Mouse (Mus musculus) cerebellum, postnatal 10 days (tissue): ENCODE measurements around the gene Dscaml1.

Experiments used
- DNase-seq, 2 experiments: peaks; one replicate each; pipeline ENCODE4 v3.0.0; 2021; ENCODE audit warnings: mixed read lengths in 2 of 2

Gene Dscaml1

DNA sequence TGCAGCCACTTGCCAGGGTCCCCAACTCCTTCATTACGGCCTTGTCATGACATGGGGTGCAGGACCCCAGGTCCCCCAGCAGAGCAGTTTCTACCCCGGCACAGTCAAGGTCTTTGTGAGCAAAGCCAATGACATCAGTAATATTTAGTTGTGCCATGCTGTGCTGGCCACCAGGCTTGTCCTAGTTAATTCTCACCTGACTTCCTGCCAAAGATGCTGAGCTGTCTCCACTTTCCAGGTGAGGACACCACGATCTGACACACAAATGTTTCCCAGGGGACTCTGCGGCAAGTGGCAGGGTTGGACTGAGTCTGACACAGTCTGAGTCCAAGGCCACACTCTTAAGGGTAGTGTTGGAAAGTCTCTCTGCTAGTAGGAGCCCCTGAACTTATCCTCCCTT lies at the start of gene Dscaml1:
Gene Dscaml1 (plus strand): TSS at position 173 of the 400 bp plus-strand sequence.
- peak; percentile 42 to 56 for DNase-seq

DNA sequence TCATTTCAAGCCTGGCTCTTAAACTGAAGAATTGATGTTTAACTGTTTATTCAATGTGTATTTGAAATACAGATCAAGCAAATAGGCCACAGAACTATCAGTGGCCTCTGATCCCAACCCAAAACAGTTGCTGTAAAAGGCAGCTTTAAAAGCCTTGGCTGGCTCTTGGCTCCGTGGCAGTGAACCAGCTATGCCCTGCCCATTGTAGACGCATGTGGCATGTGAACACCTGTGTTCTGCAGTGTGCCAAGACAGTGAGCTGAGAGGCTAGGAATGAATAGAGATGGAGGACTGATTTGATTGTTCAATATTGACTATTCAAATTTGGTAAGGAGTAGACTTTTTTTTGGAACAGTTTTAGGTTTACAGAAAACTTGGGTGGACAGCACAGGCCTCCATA lies 49.5 kb upstream of the Dscaml1 start:
- peak; percentile 87 to 90 for DNase-seq

DNA sequence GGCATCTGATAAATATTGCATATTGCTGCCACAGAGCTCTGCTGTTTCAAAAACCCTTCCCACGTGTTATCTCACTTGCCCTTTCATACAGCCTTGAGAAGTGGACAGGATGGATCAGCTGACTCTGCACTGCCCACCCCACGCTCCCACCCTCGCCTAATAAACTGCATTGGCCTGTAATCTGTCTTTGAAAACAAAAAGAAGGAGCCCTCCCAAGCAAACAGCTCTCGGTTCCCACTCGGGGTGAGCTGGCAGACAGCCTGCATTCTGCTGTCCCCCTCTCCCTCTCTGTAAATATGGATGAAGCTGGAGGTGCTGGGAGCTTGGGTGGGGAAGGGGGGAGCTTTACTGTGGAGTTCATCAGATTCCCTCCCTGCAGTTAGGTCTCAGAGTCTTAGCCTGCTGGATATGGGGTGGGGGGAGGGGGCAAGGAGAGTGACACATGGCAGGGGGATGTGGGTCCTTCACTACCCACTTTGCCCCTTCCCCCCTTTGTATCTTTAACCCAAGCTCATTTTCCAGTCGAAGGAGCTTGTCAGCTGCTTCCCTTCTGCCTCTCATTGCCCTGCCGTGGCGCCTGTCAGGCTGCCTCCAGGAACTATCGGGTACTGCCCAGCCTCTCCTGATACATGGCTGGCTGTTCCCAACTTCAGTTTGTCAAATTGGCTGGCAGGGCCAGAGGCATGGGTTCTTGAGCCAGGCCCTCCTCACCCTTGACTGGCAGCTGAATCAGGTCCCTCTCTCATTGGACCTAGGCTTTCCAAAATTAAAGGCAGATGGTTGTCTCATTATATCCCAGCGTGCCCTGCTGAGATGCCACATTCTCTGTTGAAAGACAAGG lies 45.8 kb upstream of the Dscaml1 start:
- DNase-seq, result peak; percentile 88 to 94

DNA sequence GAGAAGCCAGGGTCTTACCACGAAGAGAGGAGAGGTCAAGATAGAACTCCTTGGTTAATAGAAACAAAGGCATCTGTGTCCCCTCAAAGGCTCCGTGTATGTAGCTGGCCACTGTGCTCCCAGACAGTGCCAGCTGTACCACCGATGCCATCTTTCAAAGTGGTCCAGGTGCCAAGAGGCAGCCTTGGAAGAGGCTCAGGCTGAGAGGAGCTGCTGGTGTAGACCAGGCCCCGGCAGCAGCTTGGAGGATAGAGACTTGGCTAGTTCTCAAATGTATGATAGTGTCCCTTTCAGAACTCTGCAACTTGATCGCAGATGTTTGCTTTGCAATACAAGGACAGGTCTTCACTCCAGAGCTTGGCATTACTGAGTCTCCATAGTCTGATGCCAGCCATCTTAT lies 44.1 kb upstream of the Dscaml1 start:
- DNase-seq, result peak; percentile 86 to 91

DNA sequence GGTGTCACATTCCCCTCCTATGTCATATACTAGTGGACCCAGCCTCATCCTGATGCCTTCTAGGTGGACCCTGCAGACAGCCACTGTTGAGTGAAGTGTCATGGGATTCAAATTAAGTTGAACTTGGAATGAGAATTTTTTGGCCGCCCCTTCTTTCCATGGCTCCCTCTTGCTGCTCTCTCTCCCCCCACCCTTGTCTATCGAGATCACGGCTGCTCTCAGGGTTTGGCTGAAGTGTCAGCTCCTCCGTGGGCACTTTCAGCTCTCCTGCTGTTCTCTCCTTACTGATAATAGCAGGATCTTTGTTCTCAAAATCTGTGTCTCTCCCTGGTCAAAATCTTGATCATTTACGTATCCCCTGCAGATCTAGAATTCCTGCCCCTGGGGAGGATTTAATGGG lies 43.6 kb upstream of the Dscaml1 start:
- DNase-seq, result peak; percentile 58 to 62

DNA sequence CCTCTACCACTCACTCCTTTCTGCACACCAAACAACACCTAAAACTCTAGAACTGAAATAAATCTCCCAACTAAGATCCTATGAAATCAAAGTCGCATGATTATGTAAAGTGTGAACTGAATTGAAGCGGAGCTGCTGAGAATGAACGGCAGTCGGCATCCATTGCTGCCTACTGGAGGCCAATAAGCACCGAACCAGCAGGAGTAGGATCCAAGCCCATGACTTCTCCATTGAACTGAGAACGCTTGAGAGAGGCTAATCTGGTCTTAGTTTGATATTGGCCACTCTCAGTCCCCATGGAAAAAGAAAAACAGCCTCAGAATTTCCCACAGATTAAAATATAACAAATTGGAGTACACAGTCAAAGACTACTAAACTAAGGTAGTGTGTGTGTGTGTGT lies 42.5 kb upstream of the Dscaml1 start:
- DNase-seq, result peak; percentile 71 to 78

DNA sequence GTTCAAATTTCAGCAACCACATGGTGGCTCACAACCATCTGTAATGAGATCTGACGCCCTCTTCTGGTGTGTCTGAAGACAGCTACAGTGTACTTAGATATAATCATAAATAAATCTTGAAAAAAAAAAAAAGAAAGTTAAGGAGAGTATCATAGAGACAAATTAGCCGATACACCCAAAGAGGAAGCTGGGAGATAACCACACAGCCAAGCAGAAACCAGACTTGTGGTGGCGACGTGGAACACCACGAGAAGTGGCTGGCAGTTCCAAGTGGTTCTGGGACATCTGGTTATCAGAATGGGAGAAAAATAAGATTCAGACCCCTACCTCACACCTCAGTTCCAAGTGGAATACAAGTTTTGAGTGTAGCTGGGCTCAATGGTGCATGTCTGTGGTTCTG lies 39.7 kb upstream of the Dscaml1 start:
- no peak for DNase-seq

DNA sequence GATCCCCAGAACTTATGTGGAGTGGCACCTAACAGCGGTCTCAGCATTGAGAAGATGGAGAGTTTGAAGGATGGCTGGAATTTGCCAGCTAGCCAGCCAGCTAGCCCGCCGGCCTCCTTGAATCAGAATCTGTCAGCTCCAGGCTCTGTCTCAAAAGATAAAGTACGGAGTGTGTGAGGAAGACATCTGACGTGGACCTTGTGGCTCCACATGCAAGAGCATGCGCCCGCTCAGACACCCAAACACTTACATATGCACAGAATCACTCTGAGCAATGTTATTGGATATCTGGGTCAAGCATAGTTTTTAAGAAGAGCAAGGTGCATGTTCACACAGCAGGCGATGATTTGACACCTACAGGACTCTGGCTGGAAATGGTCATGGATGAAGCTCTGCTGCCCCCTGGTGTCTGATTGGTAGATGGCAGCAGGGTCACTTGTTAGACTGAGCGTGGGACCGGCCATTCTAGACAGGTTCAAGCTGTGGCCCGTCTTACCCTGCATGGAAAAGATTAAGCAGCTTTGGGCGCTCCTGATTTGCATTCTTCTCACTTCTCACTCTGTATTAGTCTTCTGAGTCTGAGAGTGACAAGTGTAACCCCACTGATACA lies 37.9 kb upstream of the Dscaml1 start:
- peak; percentile 94 to 97 for DNase-seq

DNA sequence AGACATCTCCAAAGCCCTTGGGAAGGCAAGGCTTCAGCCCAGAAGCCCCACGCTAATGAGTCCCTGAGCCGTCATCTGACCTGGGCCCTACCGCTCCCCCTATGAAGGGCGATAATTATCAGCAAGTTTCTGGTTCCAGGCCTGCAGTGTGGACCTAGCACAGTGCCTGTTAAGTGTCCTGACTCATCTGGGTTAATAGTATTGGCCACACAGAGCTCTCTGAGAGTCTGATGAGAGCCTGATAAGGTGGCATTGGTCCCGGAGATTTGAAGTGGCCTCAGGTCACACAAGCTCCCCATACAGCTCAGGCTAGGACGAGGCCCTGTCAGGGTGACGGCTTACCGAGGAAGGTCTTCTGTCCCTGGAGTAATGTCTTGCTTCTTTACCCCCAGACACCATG lies 36.8 kb upstream of the Dscaml1 start:
- DNase-seq, result no peak

DNA sequence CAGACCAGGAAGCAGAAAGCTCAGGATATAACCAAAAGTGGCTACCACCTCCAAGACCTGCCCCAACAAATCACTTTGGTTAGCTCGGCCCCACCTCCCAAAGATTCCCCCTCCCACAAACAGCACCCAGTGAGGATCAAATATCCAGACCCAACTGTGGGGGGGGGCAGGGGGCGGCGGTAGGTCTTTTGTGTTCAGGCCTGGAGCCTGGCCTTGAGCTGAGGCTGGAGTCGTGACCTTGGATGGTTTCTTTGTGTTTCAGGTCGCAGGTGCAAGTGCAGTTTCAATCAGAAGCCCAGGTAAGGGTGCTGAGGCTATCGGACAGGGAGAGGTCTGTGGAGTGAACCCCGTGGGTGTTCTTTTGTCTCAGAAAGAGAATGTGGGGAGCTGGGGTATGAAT lies 35.1 kb upstream of the Dscaml1 start:
- DNase-seq, result no peak

DNA sequence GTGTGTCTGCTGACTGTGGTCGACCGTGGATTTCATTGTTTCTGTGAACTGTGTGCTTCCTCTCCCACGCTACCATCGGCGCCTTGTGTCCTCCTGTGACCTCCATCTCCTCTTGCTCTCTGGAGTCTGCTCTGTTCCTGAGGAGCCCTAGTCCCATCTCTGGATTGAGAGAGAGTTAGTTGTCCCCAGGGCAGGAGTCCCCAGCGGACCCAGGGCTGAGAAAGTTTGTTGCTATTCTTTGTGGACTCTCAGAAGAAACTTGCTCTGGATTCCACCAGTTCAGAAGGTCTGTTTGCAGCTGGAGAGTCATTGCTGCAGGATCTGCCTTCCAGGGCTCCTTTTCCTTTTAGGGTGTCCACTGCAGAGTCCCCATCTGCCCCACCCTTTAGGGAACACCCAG lies 31.2 kb upstream of the Dscaml1 start:
- no peak for DNase-seq

DNA sequence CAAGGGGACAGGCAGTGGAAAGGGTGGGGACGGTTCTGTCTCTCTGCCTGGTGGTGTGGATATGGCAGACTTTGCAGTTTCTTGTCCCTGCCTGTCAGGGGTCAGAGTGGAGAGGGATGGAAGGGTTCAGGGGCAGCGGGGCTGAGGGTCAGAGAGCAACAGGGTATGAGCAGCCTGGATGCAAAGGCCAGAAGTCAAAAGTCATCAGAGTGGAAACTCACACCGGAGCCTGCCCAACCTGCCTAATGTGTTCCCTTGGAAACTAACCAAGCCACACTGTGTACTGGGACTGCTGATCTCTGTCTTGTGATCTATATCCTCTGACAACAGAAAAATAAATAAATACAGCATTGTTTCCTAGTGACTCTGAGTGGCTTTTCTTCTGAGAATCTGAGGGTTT lies 30.6 kb upstream of the Dscaml1 start:
- DNase-seq, result no peak

DNA sequence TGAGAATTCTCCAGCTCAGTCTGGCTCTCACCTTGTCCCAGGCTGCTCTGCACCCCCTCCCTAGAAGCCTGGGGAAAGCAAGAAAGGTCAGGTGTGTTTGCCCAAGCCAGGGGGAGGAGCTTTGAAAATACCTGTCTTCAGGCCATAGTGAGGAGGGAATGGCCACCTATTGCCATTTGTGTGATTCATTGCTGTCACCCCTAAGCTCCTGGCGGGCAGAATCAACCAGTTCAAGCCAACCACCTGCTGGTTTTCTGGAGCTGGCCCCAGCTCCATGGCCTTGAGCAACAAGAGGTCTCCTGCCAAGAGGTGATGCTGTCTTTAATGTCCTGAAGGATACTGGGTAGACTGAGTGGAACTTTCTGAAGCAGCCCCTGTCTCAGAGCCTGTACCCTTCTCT lies 28.1 kb upstream of the Dscaml1 start:
- DNase-seq, result peak; percentile 64 to 71

DNA sequence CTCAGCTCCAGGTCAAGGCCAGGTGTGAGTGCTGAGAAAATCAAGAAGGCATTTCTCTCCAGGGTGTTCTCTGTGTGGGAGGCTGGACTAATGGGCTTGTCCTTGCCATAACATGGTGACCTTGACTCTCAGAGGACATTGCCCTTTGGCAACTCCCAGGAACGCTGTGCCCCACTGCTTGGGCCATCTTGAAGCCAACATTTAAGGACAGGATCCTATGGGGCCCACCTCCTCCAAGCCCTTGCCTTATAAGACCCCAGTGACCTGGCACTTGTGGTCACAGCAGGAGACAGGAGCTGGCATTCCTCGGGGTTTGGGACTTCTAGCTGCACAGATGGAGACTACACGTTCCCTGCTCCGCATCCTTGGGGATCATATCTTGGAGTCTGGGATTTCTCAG lies 27.0 kb upstream of the Dscaml1 start, which contains the start of gene Fxyd2:
Gene Fxyd2 (plus strand): TSS at position 236 of the 400 bp plus-strand sequence.
- no peak for DNase-seq

DNA sequence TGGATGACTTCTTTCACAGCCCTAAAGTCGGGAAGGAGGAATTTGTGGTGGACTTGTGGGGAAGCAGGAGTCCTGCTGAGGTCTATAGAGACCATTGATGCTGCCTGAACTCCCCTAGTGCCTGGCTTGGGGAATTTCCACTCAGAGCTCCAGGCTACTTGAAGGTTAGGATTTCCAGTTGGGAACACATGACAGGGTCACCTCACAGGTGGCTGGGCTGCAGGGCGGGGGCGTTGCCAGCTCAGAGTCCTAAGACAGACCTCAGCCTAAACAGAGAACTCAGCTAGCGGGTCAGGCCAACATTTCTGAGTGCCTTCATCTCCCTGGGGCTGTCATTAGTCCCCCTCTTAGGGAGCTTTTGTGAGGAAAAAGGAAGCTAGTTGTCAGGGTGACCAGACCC lies 24.6 kb upstream of the Dscaml1 start:
- no peak for DNase-seq

DNA sequence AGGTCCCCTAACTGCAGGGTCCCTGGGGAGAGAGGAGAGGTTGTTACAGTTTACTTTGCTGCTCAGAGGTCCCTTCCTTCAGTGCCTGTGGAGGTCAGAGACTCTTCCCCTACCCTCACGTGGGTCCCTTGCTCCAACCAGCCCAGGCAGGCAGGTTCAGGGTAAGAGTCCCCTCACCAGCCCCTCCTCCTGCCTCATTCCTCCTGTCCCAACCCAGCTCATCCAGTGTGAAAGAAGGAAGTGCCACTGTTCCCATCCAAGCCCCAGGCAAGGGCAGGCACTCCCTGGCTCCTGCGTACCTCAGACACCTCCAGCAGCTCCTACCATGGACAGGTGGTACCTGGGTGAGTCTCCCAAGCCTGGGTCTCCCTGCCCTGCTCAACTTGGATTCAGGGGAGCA lies 23.5 kb upstream of the Dscaml1 start:
- DNase-seq, result no peak

DNA sequence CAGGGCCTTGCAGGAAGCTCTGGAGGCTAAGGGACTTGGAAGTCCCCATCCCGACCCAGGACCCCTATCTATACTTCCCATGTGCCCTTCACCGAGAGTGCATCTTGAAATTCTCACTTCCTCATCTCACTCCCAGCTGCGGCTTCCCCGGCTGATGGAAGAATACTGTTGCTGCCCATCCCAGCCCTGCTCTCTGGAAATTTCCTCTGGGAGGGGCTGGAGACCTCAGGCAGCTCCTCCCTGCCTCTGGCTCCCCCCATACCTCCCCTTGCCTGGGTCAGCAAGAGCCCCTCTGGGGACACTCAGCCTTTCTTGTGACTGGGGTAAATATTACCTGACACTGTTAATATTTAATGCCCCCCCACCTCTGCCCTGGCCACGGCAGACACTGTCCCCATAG lies 20.7 kb upstream of the Dscaml1 start:
- no peak for DNase-seq

DNA sequence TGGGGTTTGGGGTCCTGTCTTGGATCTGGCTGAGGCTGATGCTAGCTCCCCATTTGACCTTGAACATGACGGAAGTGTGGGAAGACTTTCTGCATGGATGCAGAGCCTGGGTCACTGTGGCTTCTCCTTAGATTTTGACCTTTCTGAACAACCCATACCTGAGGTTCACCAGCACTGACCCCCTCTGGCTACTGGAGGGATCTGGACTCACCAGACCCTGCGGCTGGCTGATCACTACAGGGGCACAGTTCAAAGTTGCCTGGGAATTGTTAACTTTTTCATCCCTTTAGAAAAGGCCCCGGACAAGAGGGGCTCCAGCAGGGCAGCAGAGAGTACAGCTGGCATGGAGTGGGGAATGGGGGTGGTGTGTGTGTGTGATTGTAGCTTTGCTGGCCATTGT lies 19.6 kb upstream of the Dscaml1 start:
- DNase-seq, result no peak

DNA sequence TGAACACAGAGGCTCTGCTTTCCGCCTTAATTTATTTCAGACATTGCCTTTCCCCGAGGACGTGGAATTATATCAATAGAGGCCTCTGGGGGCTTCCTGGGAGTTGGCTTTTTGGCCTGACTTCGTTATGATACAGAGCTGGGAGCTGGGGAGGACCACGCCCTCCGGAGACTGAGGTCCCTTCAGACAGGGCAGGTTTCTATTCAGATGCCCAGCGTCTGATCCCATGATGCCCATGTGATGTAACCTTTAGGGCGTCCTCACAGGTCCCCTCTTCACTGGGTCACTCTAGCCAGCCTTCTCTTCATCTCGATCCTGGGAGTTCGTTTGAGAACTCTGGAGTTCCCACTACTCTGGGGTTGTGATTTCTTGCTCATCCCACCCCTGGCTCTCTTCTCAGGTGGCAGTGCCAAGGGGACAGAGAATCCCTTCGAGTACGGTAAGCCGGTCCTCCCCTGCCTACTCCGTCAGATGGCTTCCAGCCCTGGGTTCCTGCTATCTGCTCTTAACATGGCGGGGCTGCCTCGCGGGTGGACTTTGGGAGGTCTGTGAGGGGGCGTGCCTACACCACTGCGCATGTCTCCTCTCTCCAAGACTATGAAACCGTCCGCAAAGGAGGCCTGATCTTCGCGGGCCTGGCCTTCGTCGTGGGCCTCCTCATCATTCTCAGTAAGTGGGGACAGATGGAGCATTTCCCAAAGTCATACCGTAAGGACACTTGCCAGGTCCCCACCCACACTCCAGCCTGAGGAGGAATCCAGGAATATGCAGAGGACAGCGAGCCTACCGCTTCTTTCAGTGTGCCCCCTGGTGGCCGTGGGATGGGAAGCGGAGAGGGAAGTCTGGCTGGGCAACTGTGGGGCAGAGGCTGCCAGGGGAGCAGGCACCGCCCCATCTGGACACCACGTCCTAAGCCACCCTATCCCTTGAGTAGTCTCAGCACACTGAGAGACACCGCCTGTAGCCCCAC lies 18.4 kb upstream of the Dscaml1 start:
- peak; percentile 96 to 97 for DNase-seq

DNA sequence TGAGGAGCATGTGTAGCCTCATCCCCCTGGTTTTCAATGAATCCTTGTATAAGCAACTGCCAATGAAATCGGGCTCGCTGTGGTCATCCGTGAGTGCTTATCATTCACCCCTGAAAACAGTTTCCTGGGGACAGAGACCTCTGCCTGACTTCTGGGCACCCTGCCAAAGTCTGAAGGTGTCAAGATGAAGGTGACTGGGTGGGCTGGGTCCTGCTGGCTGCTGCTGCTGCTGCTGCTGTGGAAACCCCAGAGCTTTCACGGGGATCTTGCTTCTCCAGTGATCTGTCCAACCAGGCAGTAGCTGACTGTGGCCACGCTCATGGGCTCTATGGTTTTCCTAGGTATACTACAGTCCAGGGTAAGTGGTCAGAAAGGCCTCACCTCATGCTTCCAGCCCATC lies 16.2 kb upstream of the Dscaml1 start:
- DNase-seq, result no peak

DNA sequence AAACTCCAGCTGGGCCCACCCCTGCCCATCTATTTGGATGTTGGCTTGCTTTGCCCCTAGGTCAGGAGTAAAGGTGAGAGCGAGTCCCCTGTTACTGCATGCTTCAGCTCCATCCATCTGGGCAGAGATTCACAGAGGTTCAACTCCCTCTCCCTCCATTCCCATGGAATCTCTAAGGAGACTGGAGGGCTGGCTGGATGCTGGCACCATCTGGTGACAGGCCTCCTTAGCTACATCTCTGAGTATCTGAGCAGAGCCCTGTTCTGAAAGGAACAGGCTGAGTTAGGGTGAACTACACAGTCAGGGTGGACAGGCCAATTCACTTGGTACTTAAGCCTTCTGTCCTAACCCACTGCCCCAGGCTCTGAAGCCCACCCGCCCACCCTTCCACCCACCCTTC lies 15.8 kb upstream of the Dscaml1 start:
- DNase-seq, result no peak

DNA sequence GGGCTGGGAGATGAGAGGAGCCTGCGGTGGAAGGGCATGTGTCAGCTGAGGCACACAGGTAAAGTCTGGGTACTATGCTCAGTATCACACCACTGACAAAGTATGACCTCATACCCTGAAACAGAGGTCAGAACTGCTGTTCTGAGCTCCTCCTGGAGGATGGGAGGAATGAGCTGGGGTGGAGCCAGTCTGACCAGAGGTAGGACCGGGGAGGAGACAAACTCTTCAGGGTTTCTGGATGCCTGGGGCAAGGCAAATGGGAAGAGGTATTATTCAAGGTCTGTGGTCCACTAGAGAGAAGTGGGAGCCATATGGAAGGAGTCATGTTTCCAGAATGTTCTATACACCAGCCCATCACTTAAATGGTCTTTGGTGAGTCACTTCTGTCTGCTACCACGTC lies 15.3 kb upstream of the Dscaml1 start:
- DNase-seq, result no peak

DNA sequence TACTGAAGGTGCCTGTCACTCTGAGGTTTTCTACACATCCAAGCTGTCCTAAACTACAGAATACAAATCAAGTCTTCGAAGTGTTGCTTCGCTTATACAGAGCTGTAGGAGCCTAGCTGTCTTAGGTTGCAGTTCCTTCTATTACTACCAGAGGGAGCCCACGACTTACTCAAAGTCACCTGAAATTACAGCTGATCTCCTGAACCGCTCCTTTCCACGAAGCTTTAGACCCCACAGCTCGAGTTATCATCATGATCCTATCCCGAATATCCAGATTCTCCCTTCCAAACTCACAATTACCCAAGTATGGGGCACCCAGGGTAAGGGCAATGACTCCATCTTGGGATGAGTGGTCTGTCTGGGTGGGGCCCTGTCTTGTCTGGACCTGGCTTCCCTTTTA lies 14.6 kb upstream of the Dscaml1 start:
- DNase-seq, result peak; percentile 75 to 80
